Mouse (Mus musculus): ENCODE results near the gene Hoxa2. TPM values are rescaled to one million over a fixed set of nuclear protein-coding genes. Genes with fewer than 3 reads are reported as not detected.

Gene Hoxa2
- 3.1 TPM for polyA plus RNA-seq (2014; fragmentation: Illumina TruSeq; extraction: RNeasy Lipid Tissue Mini Kit (QIAGEN cat#74804); ENCODE audit: insufficient read depth, low read depth, low replicate concordance)

GRCm38 (mm10) chr6:52164626-52165440 is at the start of gene Hoxa2:
Gene Hoxa2, minus strand, starts transcription at chr6:52164831.

GRCm38 (mm10) chr6:52213119-52213986 is 48.7 kb upstream of the Hoxa2 start, which contains the start of the genes Hoxa3 and Gm28308:
Gene Hoxa3, minus strand, starts transcription at chr6:52213336.
Gene Gm28308, minus strand, starts transcription at chr6:52213339.

GRCm38 (mm10) chr6:52208072-52208867 is 43.6 kb upstream of the Hoxa2 start, which contains the start of gene Hoxa6:
Gene Hoxa6, minus strand, starts transcription at chr6:52208722.

GRCm38 (mm10) chr6:52204050-52204752 is 39.6 kb upstream of the Hoxa2 start, which contains the start of gene Hoxa5:
Gene Hoxa5, minus strand, starts transcription at chr6:52204587.

DNA sequence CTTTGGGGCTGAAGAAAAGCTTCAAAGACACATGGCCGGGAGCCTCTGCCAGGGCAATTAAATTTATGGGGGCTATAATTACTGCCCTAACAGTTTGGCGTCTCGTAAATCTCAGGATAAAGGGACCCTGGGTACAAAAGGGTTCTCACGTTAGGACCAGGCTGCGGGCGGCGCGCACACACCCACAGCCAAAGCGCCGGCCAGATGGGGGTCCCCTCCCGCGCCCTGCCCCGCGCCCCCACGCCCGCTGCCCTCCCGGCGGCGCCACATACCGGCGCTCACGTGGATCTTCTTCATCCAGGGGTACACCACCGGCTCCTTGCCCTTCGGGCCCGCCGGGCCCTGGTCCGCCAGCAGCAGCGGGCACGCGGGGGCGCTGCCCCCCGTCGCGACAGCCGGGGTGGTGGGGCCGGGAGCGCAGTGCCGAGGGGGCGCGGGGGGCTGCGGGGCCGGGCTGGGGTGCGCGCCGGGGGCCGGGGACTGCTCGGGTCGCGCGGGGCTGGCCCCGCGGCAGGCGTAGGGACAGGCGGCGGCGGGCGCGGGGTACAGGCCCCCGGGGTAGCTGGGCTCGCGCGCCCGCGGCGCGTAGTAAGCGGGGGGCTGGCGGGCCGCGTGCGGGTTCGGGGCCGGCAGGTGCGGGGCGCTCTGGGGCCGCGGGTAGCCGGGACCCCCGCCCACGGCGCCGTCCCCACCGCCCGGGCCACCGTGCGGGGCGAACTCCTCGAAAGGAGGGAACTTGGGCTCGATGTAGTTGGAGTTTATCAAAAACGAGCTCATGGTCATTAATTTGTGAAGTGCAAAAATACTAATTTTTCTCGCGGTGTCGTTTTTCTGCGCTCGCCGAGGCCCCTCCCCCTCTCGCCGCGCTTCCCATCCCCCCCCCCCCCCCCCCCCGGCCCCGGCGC is 26.5 kb upstream of the Hoxa2 start, which contains the start of gene Hoxa4:
TSS of gene Hoxa4 (minus strand) at position 848 of the 905 bp plus-strand sequence.

DNA sequence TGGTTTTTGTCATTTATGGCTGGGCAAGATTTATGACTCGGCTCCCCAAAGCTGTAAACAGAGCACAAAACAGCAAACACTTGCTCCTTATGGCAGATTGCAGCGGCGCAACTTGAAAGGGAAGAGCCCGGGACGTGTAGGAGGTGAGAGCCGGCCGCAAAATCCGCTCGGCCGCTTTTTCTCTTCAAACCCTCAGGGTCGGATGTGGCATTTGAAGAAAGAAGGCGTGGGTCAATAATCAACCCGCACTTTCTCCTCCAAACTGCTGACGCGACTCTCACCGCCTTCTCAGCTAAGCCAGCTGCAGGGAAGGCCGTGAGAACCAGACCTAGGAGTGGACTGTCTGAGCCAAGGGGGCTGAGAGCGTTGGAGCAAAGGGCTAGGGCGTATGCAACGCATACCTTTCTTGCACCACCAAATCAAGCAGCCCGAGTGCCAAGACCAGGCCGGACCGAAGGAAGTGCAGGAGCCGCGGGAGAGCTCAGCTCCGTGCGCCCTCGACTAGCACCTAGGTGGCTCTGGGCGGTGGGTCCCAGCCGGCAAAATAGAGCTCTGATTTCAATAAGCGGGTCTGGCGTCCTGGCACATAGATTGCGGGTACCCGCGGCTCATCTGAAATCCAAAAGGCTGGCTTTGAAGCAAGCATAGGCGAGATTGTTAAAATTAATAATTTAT is 12.6 kb upstream of the Hoxa2 start, which contains the start of gene 5730596B20Rik:
TSS of gene 5730596B20Rik (plus strand) at position 438 of the 675 bp plus-strand sequence.

DNA sequence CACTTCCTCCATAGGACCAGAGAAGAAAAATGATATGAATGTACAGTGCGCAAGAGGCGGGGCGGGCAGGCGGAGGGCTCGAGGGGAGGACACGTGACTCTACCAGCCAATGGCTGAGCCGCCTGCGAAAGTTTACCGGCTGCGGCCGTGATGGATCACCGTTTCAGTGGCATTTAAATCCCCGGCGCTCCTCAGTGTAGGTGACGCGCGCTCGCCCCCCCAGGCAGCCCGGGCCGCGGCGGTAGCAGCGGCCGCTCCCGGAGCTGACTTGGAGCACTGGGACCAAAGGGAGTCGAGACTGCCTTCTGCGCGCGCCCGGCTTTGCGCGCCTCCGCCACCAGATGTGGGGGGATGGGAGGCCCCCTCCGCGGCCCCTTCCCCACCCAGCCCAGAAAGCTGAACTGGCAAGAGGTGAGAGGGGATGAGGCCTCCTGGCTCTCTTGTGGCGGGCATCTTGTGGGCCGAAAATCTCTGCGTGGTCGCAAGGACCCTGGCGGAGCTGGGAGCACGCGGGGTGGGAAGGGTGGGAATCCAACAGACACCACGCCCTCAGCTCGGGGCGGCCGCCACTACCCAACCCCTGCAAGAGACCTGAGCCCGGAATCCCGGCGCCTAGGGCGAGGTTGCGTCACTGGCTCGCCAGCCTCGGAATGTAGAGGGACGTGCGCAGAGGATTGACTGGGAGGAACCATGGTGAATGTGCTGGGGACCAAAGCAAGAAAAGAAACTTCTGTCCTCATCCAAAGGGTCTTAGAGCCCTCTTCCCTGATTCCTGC is 6.2 kb downstream of the Hoxa2 start, which contains the start of gene Hoxa1:
TSS of gene Hoxa1 (minus strand) at position 42 of the 776 bp plus-strand sequence.

Other genes starting within 250 kb of the Hoxa2 start
- 57.1 TPM for gene Skap2, start 152.3 kb downstream of the Hoxa2 start, polyA plus RNA-seq (2014; fragmentation: Illumina TruSeq; extraction: RNeasy Lipid Tissue Mini Kit (QIAGEN cat#74804); ENCODE audit: insufficient read depth, low read depth, low replicate concordance)
- gene Hoxa1, start 6.5 kb downstream of the Hoxa2 start, polyA plus RNA-seq (2014; fragmentation: Illumina TruSeq; extraction: RNeasy Lipid Tissue Mini Kit (QIAGEN cat#74804); ENCODE audit: insufficient read depth, low read depth, low replicate concordance): 1.4 TPM
- gene 5730596B20Rik, start 12.7 kb upstream of the Hoxa2 start, polyA plus RNA-seq (2014; fragmentation: Illumina TruSeq; extraction: RNeasy Lipid Tissue Mini Kit (QIAGEN cat#74804); ENCODE audit: insufficient read depth, low read depth, low replicate concordance): 0.45 TPM
- gene Hoxa4, start 26.9 kb upstream of the Hoxa2 start, polyA plus RNA-seq (2014; fragmentation: Illumina TruSeq; extraction: RNeasy Lipid Tissue Mini Kit (QIAGEN cat#74804); ENCODE audit: insufficient read depth, low read depth, low replicate concordance): 5.2 TPM
- 27.9 TPM for gene Hoxa5, start 39.8 kb upstream of the Hoxa2 start, polyA plus RNA-seq (2014; fragmentation: Illumina TruSeq; extraction: RNeasy Lipid Tissue Mini Kit (QIAGEN cat#74804); ENCODE audit: insufficient read depth, low read depth, low replicate concordance)
- gene Hoxa6, start 43.9 kb upstream of the Hoxa2 start, polyA plus RNA-seq (2014; fragmentation: Illumina TruSeq; extraction: RNeasy Lipid Tissue Mini Kit (QIAGEN cat#74804); ENCODE audit: insufficient read depth, low read depth, low replicate concordance): not detected
- gene Hoxa3, start 48.5 kb upstream of the Hoxa2 start, polyA plus RNA-seq (2014; fragmentation: Illumina TruSeq; extraction: RNeasy Lipid Tissue Mini Kit (QIAGEN cat#74804); ENCODE audit: insufficient read depth, low read depth, low replicate concordance): 4.2 TPM
- 0.42 TPM for gene Gm28308, start 48.5 kb upstream of the Hoxa2 start, polyA plus RNA-seq (2014; fragmentation: Illumina TruSeq; extraction: RNeasy Lipid Tissue Mini Kit (QIAGEN cat#74804); ENCODE audit: insufficient read depth, low read depth, low replicate concordance)
- gene Hoxa7, start 57.0 kb upstream of the Hoxa2 start, polyA plus RNA-seq (2014; fragmentation: Illumina TruSeq; extraction: RNeasy Lipid Tissue Mini Kit (QIAGEN cat#74804); ENCODE audit: insufficient read depth, low read depth, low replicate concordance): 5.9 TPM
- not detected for gene Hoxa9, start 66.3 kb upstream of the Hoxa2 start, polyA plus RNA-seq (2014; fragmentation: Illumina TruSeq; extraction: RNeasy Lipid Tissue Mini Kit (QIAGEN cat#74804); ENCODE audit: insufficient read depth, low read depth, low replicate concordance)
- gene Hoxa10, start 76.0 kb upstream of the Hoxa2 start, polyA plus RNA-seq (2014; fragmentation: Illumina TruSeq; extraction: RNeasy Lipid Tissue Mini Kit (QIAGEN cat#74804); ENCODE audit: insufficient read depth, low read depth, low replicate concordance): not detected
- not detected for gene Hoxa11, start 81.0 kb upstream of the Hoxa2 start, polyA plus RNA-seq (2014; fragmentation: Illumina TruSeq; extraction: RNeasy Lipid Tissue Mini Kit (QIAGEN cat#74804); ENCODE audit: insufficient read depth, low read depth, low replicate concordance)
- gene Hoxa13, start 96.0 kb upstream of the Hoxa2 start, polyA plus RNA-seq (2014; fragmentation: Illumina TruSeq; extraction: RNeasy Lipid Tissue Mini Kit (QIAGEN cat#74804); ENCODE audit: insufficient read depth, low read depth, low replicate concordance): not detected
- gene Evx1, start 148.7 kb upstream of the Hoxa2 start, polyA plus RNA-seq (2014; fragmentation: Illumina TruSeq; extraction: RNeasy Lipid Tissue Mini Kit (QIAGEN cat#74804); ENCODE audit: insufficient read depth, low read depth, low replicate concordance): not detected